Mouse (Mus musculus) lung, adult 2 months (tissue): ENCODE results near the gene Klk6.

Source experiments
- CTCF ChIP-seq: fragments of 200-500 bp; IDR thresholded peaks from 2 replicates; pipeline ENCODE4 v1.5.1; 2011; ENCODE audit warnings: mild to moderate bottlenecking, low read length, control low read depth; ENCODE audit not compliant: insufficient read depth
- POLR2A ChIP-seq: fragments of 200-500 bp; IDR thresholded peaks from 2 replicates; pipeline ENCODE4 v1.6.1; 2011; ENCODE audit warnings: low read depth, mild to moderate bottlenecking, control low read depth, low read length, borderline replicate concordance; ENCODE audit errors: extremely low read depth

- TF ChIP-seq CTCF (no peak), POLR2A (no peak)
These were observed 42.8 kb upstream of the Klk6 start for GRCm38 (mm10) chr7:43781541-43781940.
